Mouse (Mus musculus) ES-Bruce4 (cell line): ENCODE data around the gene Prtn3.

Source experiments
- CTCF ChIP-seq: IDR thresholded peaks from one replicate; pipeline ENCODE4 v1.8.1; 2011; ENCODE audit warnings: low read depth, low read length
- POLR2A ChIP-seq: IDR thresholded peaks from one replicate; pipeline ENCODE4 v1.8.1; 2011; ENCODE audit warnings: low read length; ENCODE audit not compliant: insufficient read depth

GRCm38 (mm10) chr10:79930826-79931186 lies 56.5 kb downstream of the Prtn3 start:
- no peak for TF ChIP-seq CTCF
- no peak for TF ChIP-seq POLR2A
